Mouse (Mus musculus) MEL (cell line): ENCODE measurements around the gene Atp6v1e1. TPM values are rescaled to one million over a fixed set of nuclear protein-coding genes. Genes with fewer than 3 reads are reported as not detected.

Source experiments
- DNase-seq: peaks from one replicate; pipeline ENCODE4 v3.0.0; 2011; ENCODE audit warnings: low read depth, low spot score
- H3K27ac ChIP-seq: 2 replicates; pipeline ENCODE4 v1.5.1; 2012; ENCODE audit warnings: low read depth, mild to moderate bottlenecking, control low read depth, low read length, moderate library complexity; ENCODE audit not compliant: control insufficient read depth
- H3K27me3 ChIP-seq, 2 experiments: fragments of 150-350 bp in 1 of 2; sonication (generic) in 1 of 2; 2 replicates each; pipeline ENCODE4 v1.6.1; 2012; ENCODE audit warnings: low read length in 2 of 2, mild to moderate bottlenecking in 2 of 2, improper control_type of control experiment in 1 of 2, moderate library complexity in 1 of 2; ENCODE audit not compliant: insufficient read depth in 2 of 2, control insufficient read depth in 1 of 2
- H3K36me3 ChIP-seq, 2 experiments: 2 replicates each; pipeline ENCODE4 v1.6.1; 2012 to 2014; ENCODE audit warnings: low read length in 2 of 2, improper control_type of control experiment in 1 of 2, inconsistent platforms in 1 of 2, mild to moderate bottlenecking in 1 of 2; ENCODE audit not compliant: insufficient read depth in 2 of 2, control insufficient read depth in 1 of 2
- H3K4me1 ChIP-seq, 2 experiments: fragments of 150-350 bp in 1 of 2; sonication (generic) in 1 of 2; 2 replicates each; pipeline ENCODE4 v1.6.1; 2012; ENCODE audit warnings: low read length in 2 of 2, improper control_type of control experiment in 1 of 2, mild to moderate bottlenecking in 1 of 2; ENCODE audit not compliant: insufficient read depth in 2 of 2, control insufficient read depth in 1 of 2
- H3K4me3 ChIP-seq, 2 experiments: fragments of 150-350 bp in 1 of 2; sonication (generic) in 1 of 2; 2 replicates each; pipeline ENCODE4 v1.5.1; 2012; ENCODE audit warnings: low read depth in 2 of 2, low read length in 2 of 2, mild to moderate bottlenecking in 2 of 2, moderate library complexity in 2 of 2, control low read depth in 1 of 2, improper control_type of control experiment in 1 of 2; ENCODE audit not compliant: control insufficient read depth in 1 of 2, insufficient read depth in 1 of 2
- H3K79me2 ChIP-seq: 2 replicates; pipeline ENCODE4 v1.6.1; 2012; ENCODE audit warnings: mild to moderate bottlenecking, low read length, moderate library complexity; ENCODE audit not compliant: control insufficient read depth, poor library complexity, insufficient read depth
- H3K9ac ChIP-seq: 2 replicates; pipeline ENCODE4 v1.6.1; 2012; ENCODE audit warnings: low read depth, mild to moderate bottlenecking, control low read depth, low read length, moderate library complexity; ENCODE audit not compliant: control insufficient read depth, poor library complexity, severe bottlenecking
- H3K9me3 ChIP-seq: fragments of 150-350 bp; sonication (generic); replicated peaks from 2 replicates; pipeline ENCODE4 v1.6.1; 2012; ENCODE audit warnings: mild to moderate bottlenecking, low read length, improper control_type of control experiment, moderate library complexity; ENCODE audit not compliant: insufficient read depth
- CTCF ChIP-seq, 3 experiments: IDR thresholded peaks in 2 of 3; conservative IDR thresholded peaks in 1 of 3; 2 replicates each; pipeline ENCODE4 v1.5.1; 2011 to 2012; ENCODE audit warnings: low read length in 3 of 3, low read depth in 2 of 3, mild to moderate bottlenecking in 2 of 3, improper control_type of control experiment in 1 of 3, inconsistent platforms in 1 of 3, mixed read lengths in 1 of 3, moderate library complexity in 1 of 3; ENCODE audit not compliant: control insufficient read depth in 1 of 3, insufficient read depth in 1 of 3, poor library complexity in 1 of 3, severe bottlenecking in 1 of 3
- ELF1 ChIP-seq: IDR thresholded peaks from 2 replicates; pipeline ENCODE4 v1.6.1; 2014; ENCODE audit warnings: low read depth, mild to moderate bottlenecking, inconsistent platforms, low read length, improper control_type of control experiment, moderate library complexity
- GATA1 ChIP-seq: IDR thresholded peaks from 2 replicates; pipeline ENCODE4 v1.6.1; 2011; ENCODE audit warnings: low read depth, low read length, improper control_type of control experiment
- HCFC1 ChIP-seq: IDR thresholded peaks from 2 replicates; pipeline ENCODE4 v1.6.1; 2012; ENCODE audit warnings: low read depth, mild to moderate bottlenecking, inconsistent platforms, low read length, improper control_type of control experiment, moderate library complexity
- KAT2A ChIP-seq: conservative IDR thresholded peaks from 2 replicates; pipeline ENCODE4 v1.6.1; 2012; ENCODE audit warnings: low read depth, low read length, improper control_type of control experiment, inconsistent platforms
- MAFK ChIP-seq: IDR thresholded peaks from 2 replicates; pipeline ENCODE4 v1.6.1; 2011; ENCODE audit warnings: low read depth, mild to moderate bottlenecking, low read length, improper control_type of control experiment, borderline replicate concordance
- MAZ ChIP-seq: IDR thresholded peaks from 2 replicates; pipeline ENCODE4 v1.6.1; 2012; ENCODE audit warnings: low read depth, mild to moderate bottlenecking, inconsistent platforms, low read length, improper control_type of control experiment
- MEF2A ChIP-seq: IDR thresholded peaks from 2 replicates; pipeline ENCODE4 v1.6.1; 2014; ENCODE audit warnings: low read depth, mild to moderate bottlenecking, inconsistent platforms, low read length, improper control_type of control experiment; ENCODE audit not compliant: poor library complexity, insufficient replicate concordance, severe bottlenecking; ENCODE audit errors: extremely low read depth
- MXI1 ChIP-seq: IDR thresholded peaks from 2 replicates; pipeline ENCODE4 v1.6.1; 2011; ENCODE audit warnings: mild to moderate bottlenecking, low read depth, low read length, improper control_type of control experiment
- MYB ChIP-seq: IDR thresholded peaks from 2 replicates; pipeline ENCODE4 v1.6.1; 2011; ENCODE audit warnings: mild to moderate bottlenecking, low read depth, low read length, improper control_type of control experiment
- NELFE ChIP-seq: IDR thresholded peaks from 2 replicates; pipeline ENCODE4 v1.6.1; 2011; ENCODE audit warnings: low read depth, low read length, improper control_type of control experiment
- POLR2AphosphoS2 ChIP-seq: IDR thresholded peaks from 2 replicates; pipeline ENCODE4 v1.6.1; 2011; ENCODE audit warnings: low read length, improper control_type of control experiment
- SIN3A ChIP-seq: IDR thresholded peaks from 2 replicates; pipeline ENCODE4 v1.6.1; 2012; ENCODE audit warnings: low read length, improper control_type of control experiment, inconsistent platforms
- SMC3 ChIP-seq: IDR thresholded peaks from 2 replicates; pipeline ENCODE4 v1.6.1; 2011; ENCODE audit warnings: low read depth, low read length, improper control_type of control experiment
- TBP ChIP-seq: IDR thresholded peaks from 2 replicates; pipeline ENCODE4 v1.8.0; 2011; ENCODE audit warnings: low read depth, low read length, improper control_type of control experiment
- TCF12 ChIP-seq: IDR thresholded peaks from 2 replicates; pipeline ENCODE4 v1.6.1; 2014; ENCODE audit warnings: low read depth, mild to moderate bottlenecking, inconsistent platforms, low read length, improper control_type of control experiment, moderate library complexity
- UBTF ChIP-seq: IDR thresholded peaks from 2 replicates; pipeline ENCODE4 v1.6.1; 2012; ENCODE audit warnings: low read depth, mild to moderate bottlenecking, inconsistent platforms, low read length, improper control_type of control experiment, moderate library complexity, borderline replicate concordance; ENCODE audit not compliant: insufficient read depth
- USF1 ChIP-seq: IDR thresholded peaks from 2 replicates; pipeline ENCODE4 v1.6.1; 2014; ENCODE audit warnings: low read depth, mild to moderate bottlenecking, inconsistent platforms, low read length, improper control_type of control experiment, moderate library complexity
- ZC3H11A ChIP-seq: IDR thresholded peaks from 2 replicates; pipeline ENCODE4 v1.6.1; 2012; ENCODE audit warnings: low read depth, mild to moderate bottlenecking, inconsistent platforms, low read length, improper control_type of control experiment
- ZKSCAN1 ChIP-seq: IDR thresholded peaks from 2 replicates; pipeline ENCODE4 v1.6.1; 2012; ENCODE audit warnings: low read depth, mild to moderate bottlenecking, inconsistent platforms, low read length, improper control_type of control experiment, moderate library complexity
- polyA plus RNA-seq, 2 experiments: library from polyadenylated mRNA; stranded (reverse) in 1 of 2; unstranded in 1 of 2; fragments of >175 nt in 1 of 2; fragments of >200 nt in 1 of 2; gene quantifications; 2 replicates each; pipeline versions ENCODE4 v1.2.1 to v1.2.4; 2012; ENCODE audit warnings: low replicate concordance in 2 of 2, low read depth in 1 of 2; ENCODE audit not compliant: insufficient read length in 2 of 2, insufficient read depth in 1 of 2, missing spikeins in 1 of 2
- total RNA-seq: library from RNA; depleted of rRNA; stranded (reverse); fragments of 300-350 nt; gene quantifications from 2 replicates; pipeline ENCODE4 v1.2.3, GENCODE M21; 2012; rRNA removed

The Atp6v1e1 gene
- total and polyA plus RNA-seq, 3 experiments: 123 to 129 TPM; not detected in 1

GRCm38 (mm10) chr6:120761151-120761550, 61.4 kb downstream of the Atp6v1e1 start:
- no peaks in the 10 kb centered on the region for H3K27me3 ChIP-seq
- H3K27ac ChIP-seq: no peak overlapping the region
- no peak overlapping the region for H3K9ac ChIP-seq
- no peak for DNase-seq
- no peaks in the 10 kb centered on the region for H3K9me3 ChIP-seq
- TF ChIP-seq MEF2A (no peak), MXI1 (no peak), ZKSCAN1 (no peak), GATA1 (no peak), UBTF (no peak), TCF12 (no peak), TBP (no peak), USF1 (no peak), MAZ (no peak), CTCF (IDR thresholded peaks at IDR 0.05 in 2 of 3, conservative IDR thresholded peaks at IDR 0.05 in 1 of 3; ENCODE audit: control insufficient read depth in 1 of 3, insufficient read depth in 1 of 3, low read depth in 2 of 3, low read length in 3 of 3, poor library complexity in 1 of 3, severe bottlenecking in 1 of 3) (no peak), KAT2A (no peak), ZC3H11A (no peak), MAFK (no peak), HCFC1 (no peak), SMC3 (no peak), ELF1 (no peak), MYB (no peak)
- H3K4me1 ChIP-seq: no peaks in the 10 kb centered on the region
- H3K4me3 ChIP-seq: no peak overlapping the region
- H3K79me2 ChIP-seq: no peaks in the 10 kb centered on the region
- peaks cover 0 to 3% of the 10 kb centered on the region in 2 experiments; a peak in 1 of 4 replicates for H3K36me3 ChIP-seq

GRCm38 (mm10) chr6:120746416-120746815, 76.2 kb downstream of the Atp6v1e1 start:
- H3K4me1 ChIP-seq: no peaks in the 10 kb centered on the region
- peaks cover 0 to 3% of the 10 kb centered on the region in 2 experiments; a peak in 2 of 4 replicates for H3K36me3 ChIP-seq
- no peaks in the 10 kb centered on the region; the same call in 1 of the 2 replicates for H3K79me2 ChIP-seq
- H3K9ac ChIP-seq: no peak overlapping the region
- H3K27ac ChIP-seq: no peak overlapping the region
- no peak overlapping the region for H3K4me3 ChIP-seq
- H3K27me3 ChIP-seq: no peaks in the 10 kb centered on the region
- TF ChIP-seq UBTF (no peak), NELFE (no peak), POLR2AphosphoS2 (no peak), SIN3A (no peak)
- no peak for DNase-seq
- no peaks in the 10 kb centered on the region for H3K9me3 ChIP-seq

Other genes starting within 250 kb of the Atp6v1e1 start
- gene Cecr2, start 156.4 kb downstream of the Atp6v1e1 start, total RNA-seq: 4.0 and 5.1 TPM in 2 replicates
- 1 to 10 TPM in 1 of 2 experiments, not detected in 1; 8.7 TPM for gene Cecr2, start 156.4 kb downstream of the Atp6v1e1 start, polyA plus RNA-seq
- 0.12 TPM in 1 of 2 replicates, not detected in the other for gene Slc25a18, start 49.2 kb downstream of the Atp6v1e1 start, total RNA-seq
- under 1 TPM in 1 of 2 experiments, not detected in 1; 0.57 TPM for gene Slc25a18, start 49.2 kb downstream of the Atp6v1e1 start, polyA plus RNA-seq
- 48.0 and 49.9 TPM in 2 replicates for gene Bcl2l13, start 13.4 kb upstream of the Atp6v1e1 start, total RNA-seq
- 10 to 100 TPM in 1 of 2 experiments, not detected in 1; 43.7 TPM for gene Bcl2l13, start 13.4 kb upstream of the Atp6v1e1 start, polyA plus RNA-seq
- gene Bid, start 94.1 kb upstream of the Atp6v1e1 start, total RNA-seq: 27.5 and 28.2 TPM in 2 replicates
- 10 to 100 TPM in 1 of 2 experiments, not detected in 1; 50.2 TPM for gene Bid, start 94.1 kb upstream of the Atp6v1e1 start, polyA plus RNA-seq